Mouse (Mus musculus): ENCODE data around the gene Chka. TPM values are rescaled to one million over a fixed set of nuclear protein-coding genes. Genes with fewer than 3 reads are reported as not detected.

Chka gene
- polyA plus RNA-seq, 1 experiment from 2014 or later = 54.0 TPM

DNA sequence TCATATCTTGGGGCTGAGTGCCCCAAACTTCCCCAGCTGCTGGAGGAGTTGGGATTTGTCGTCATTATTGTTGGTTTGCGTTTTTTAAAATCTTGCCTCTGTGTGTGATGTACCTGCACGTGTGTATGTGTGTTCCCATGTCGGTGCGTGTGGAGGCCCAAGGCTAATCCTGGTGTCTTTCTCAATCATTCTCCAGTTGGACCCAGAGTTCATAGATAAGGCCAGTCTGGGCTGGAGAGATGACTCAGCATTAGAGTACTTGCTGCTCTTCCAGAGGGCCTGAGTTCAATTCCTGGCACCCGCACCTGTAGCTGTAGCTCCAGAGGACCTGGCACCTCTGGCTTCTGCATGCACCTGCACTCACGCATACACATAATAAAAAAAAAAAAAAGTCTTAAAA, 73.3 kb downstream of the Chka start:
- 92% methylated on average over 7 of the region's 7 CpGs for WGBS
- Histone ChIP-seq H3K9me3 (ENCODE audit: control insufficient read depth, low read length) (no peaks in the 10 kb centered on the region), H3K27ac (ENCODE audit: low read depth) (no peak overlapping the region), H3K27me3 (replicated peaks; ENCODE audit: control insufficient read depth, insufficient read depth, low read length) (no peaks in the 10 kb centered on the region), H3K36me3 (ENCODE audit: control insufficient read depth, insufficient read depth, low read length) (no peaks in the 10 kb centered on the region), H3K4me1 (replicated peaks; ENCODE audit: control insufficient read depth, insufficient read depth, low read length) (peaks cover 10% of the 10 kb centered on the region), H3K9ac (ENCODE audit: low read length) (no peak overlapping the region), H3K4me3 (ENCODE audit: low read depth, low read length) (no peak overlapping the region), H3K4me2 (ENCODE audit: low read length) (no peak overlapping the region)
- DNase-seq (ENCODE audit: low spot score) = no peak
- no peak for ATAC-seq (replicated peaks; ENCODE audit: low FRiP score, low TSS enrichment, low read depth)

DNA sequence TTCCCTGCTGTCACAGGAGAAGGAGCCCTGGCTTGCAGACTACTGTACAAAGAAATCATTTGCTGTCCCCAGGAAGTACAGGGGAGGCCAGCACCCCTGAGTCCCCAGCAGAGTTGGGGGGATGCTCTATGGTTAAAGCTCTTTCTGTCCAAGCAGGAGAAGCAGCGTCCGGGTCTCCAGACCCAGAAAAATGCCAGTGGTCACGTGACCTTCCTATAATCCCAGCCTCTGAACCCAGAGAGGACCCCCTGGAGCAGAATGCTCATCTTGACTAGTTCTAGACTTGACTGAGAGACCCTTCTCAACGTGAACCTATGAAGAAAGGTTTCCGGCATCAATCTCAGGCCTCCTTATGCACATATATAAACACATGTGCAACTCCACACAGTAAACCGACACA, 74.3 kb downstream of the Chka start:
- Histone ChIP-seq H3K4me2 (ENCODE audit: low read length) (no peak overlapping the region), H3K36me3 (ENCODE audit: control insufficient read depth, insufficient read depth, low read length) (no peaks in the 10 kb centered on the region), H3K27me3 (replicated peaks; ENCODE audit: control insufficient read depth, insufficient read depth, low read length) (no peaks in the 10 kb centered on the region), H3K4me1 (replicated peaks; ENCODE audit: control insufficient read depth, insufficient read depth, low read length) (peaks cover 10% of the 10 kb centered on the region), H3K9ac (ENCODE audit: low read length) (no peak overlapping the region), H3K4me3 (ENCODE audit: low read depth, low read length) (no peak overlapping the region), H3K9me3 (ENCODE audit: control insufficient read depth, low read length) (no peaks in the 10 kb centered on the region), H3K27ac (ENCODE audit: low read depth) (no peak overlapping the region)
- DNase-seq (ENCODE audit: low spot score) (no peak), ATAC-seq (replicated peaks; ENCODE audit: low FRiP score, low TSS enrichment, low read depth) (no peak)
- WGBS = 77% methylated on average over 6 of the region's 6 CpGs

DNA sequence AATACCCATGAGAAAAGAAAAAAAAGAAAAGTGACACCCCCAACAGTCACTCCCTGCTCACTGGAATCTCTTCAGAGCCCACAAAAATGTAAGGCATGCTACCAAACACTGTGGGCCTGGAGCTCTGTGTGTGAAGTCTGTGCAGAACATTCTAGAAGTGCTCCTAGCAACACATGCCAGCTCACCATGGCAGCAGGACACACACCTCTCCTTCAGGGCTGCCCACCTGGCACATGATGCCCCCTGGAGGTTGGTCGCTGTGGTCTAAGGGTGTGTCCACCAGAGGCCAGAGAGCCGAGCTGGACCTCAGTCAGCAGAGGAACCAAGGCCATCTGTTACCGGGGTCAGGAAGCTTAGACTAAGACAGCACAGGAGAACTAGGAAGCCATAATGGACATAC, 74.7 kb downstream of the Chka start:
- H3K9me3 ChIP-seq (ENCODE audit: control insufficient read depth, low read length) = no peaks in the 10 kb centered on the region
- H3K4me3 ChIP-seq (ENCODE audit: low read depth, low read length) = no peak overlapping the region
- no peak for ATAC-seq (replicated peaks; ENCODE audit: low FRiP score, low TSS enrichment, low read depth)
- no peak for DNase-seq (ENCODE audit: low spot score)
- H3K27me3 ChIP-seq (replicated peaks; ENCODE audit: control insufficient read depth, insufficient read depth, low read length) = no peaks in the 10 kb centered on the region
- H3K4me1 ChIP-seq (replicated peaks; ENCODE audit: control insufficient read depth, insufficient read depth, low read length) = peaks cover 10% of the 10 kb centered on the region
- no peak overlapping the region for H3K9ac ChIP-seq (ENCODE audit: low read length)
- H3K36me3 ChIP-seq (ENCODE audit: control insufficient read depth, insufficient read depth, low read length) = no peaks in the 10 kb centered on the region
- no peak overlapping the region for H3K4me2 ChIP-seq (ENCODE audit: low read length)
- no peak overlapping the region for H3K27ac ChIP-seq (ENCODE audit: low read depth)
- WGBS = 60% methylated on average over 3 of the region's 3 CpGs

DNA sequence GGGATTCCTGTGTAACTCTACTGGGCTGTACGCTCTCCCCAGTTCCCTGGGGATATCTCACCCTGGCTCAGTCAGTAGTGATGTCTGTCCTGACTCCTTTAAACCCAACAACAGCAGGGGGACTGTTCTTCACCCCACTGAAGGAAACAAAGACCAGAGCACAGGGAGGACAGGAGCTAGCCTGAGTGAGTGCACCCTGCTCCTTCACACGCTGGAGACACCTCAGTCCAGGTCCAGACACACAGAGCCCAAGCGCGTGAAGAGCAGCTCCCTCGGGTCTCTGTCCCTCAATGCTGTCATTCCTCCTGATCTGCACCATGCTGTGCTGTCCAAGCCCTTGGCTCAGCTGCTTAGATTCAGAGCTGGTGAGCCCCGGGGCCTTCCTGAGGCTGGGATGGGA, 75.1 kb downstream of the Chka start:
- H3K27me3 ChIP-seq (replicated peaks; ENCODE audit: control insufficient read depth, insufficient read depth, low read length) = no peaks in the 10 kb centered on the region
- H3K9me3 ChIP-seq (ENCODE audit: control insufficient read depth, low read length) = no peaks in the 10 kb centered on the region
- no peak overlapping the region for H3K27ac ChIP-seq (ENCODE audit: low read depth)
- no peaks in the 10 kb centered on the region for H3K36me3 ChIP-seq (ENCODE audit: control insufficient read depth, insufficient read depth, low read length)
- H3K9ac ChIP-seq (ENCODE audit: low read length) = no peak overlapping the region
- no peak for DNase-seq (ENCODE audit: low spot score)
- no peak overlapping the region for H3K4me3 ChIP-seq (ENCODE audit: low read depth, low read length)
- H3K4me1 ChIP-seq (replicated peaks; ENCODE audit: control insufficient read depth, insufficient read depth, low read length) = peaks cover 10% of the 10 kb centered on the region
- ATAC-seq (replicated peaks; ENCODE audit: low FRiP score, low TSS enrichment, low read depth) = no peak
- no peak overlapping the region for H3K4me2 ChIP-seq (ENCODE audit: low read length)
- 73% methylated on average over 6 of the region's 6 CpGs for WGBS

DNA sequence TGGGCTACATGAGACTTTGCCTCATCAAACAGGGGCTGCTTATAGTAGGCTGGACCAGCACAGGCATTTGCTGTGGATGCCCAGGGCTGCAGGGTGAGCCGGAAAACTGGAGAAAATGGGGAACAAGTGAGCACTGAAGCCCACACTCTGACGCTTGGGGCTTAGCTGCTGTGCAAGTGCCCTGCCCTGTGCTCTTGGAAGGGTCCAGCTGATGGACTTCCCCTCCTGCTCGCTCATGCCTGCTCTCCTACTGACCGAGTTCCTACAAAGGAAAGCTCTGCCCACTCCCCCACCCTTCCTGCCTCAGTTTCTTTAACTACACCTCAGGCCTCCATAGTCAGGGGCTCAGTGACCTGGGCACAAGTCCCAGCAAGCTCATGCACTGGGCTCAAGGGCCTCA, 76.4 kb downstream of the Chka start:
- no peaks in the 10 kb centered on the region for H3K36me3 ChIP-seq (ENCODE audit: control insufficient read depth, insufficient read depth, low read length)
- WGBS = 85% methylated on average over 4 of the region's 4 CpGs
- peaks cover 10% of the 10 kb centered on the region for H3K4me1 ChIP-seq (replicated peaks; ENCODE audit: control insufficient read depth, insufficient read depth, low read length)
- no peak overlapping the region for H3K9ac ChIP-seq (ENCODE audit: low read length)
- no peak overlapping the region for H3K27ac ChIP-seq (ENCODE audit: low read depth)
- ATAC-seq (replicated peaks; ENCODE audit: low FRiP score, low TSS enrichment, low read depth) = no peak
- DNase-seq (ENCODE audit: low spot score) = no peak
- no peaks in the 10 kb centered on the region for H3K27me3 ChIP-seq (replicated peaks; ENCODE audit: control insufficient read depth, insufficient read depth, low read length)
- H3K4me2 ChIP-seq (ENCODE audit: low read length) = no peak overlapping the region
- H3K4me3 ChIP-seq (ENCODE audit: low read depth, low read length) = no peak overlapping the region
- H3K9me3 ChIP-seq (ENCODE audit: control insufficient read depth, low read length) = no peaks in the 10 kb centered on the region

DNA sequence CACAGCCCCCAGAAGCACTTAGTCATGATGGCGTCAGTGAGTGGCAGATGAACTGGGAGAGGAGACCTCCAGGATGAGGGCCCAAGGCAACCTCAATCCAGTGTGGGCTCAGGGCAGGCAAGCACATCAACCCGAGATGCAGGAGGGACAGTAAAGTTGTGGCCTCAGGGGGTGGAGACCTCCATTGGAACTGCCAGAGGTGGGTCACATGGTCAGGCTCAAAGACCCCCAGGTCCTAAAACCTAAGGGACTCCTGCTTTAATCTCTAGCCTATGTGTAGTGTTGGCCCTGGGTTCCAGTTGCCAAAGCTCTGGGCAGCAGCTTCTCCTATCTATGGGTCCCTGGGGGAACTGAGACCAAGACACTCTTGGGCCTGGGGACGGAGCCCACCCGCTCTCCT, 77.2 kb downstream of the Chka start:
- Histone ChIP-seq H3K4me2 (ENCODE audit: low read length) (no peak overlapping the region), H3K4me3 (ENCODE audit: low read depth, low read length) (no peak overlapping the region), H3K27ac (ENCODE audit: low read depth) (peak overlapping the region; percentile 11; the same call in 1 of the 2 replicates), H3K4me1 (replicated peaks; ENCODE audit: control insufficient read depth, insufficient read depth, low read length) (peaks cover 10% of the 10 kb centered on the region), H3K36me3 (ENCODE audit: control insufficient read depth, insufficient read depth, low read length) (no peaks in the 10 kb centered on the region), H3K9ac (ENCODE audit: low read length) (no peak overlapping the region), H3K27me3 (replicated peaks; ENCODE audit: control insufficient read depth, insufficient read depth, low read length) (no peaks in the 10 kb centered on the region), H3K9me3 (ENCODE audit: control insufficient read depth, low read length) (no peaks in the 10 kb centered on the region)
- WGBS = 80% methylated on average over 4 of the region's 4 CpGs
- ATAC-seq (replicated peaks; ENCODE audit: low FRiP score, low TSS enrichment, low read depth) = no peak
- DNase-seq (ENCODE audit: low spot score) = no peak

DNA sequence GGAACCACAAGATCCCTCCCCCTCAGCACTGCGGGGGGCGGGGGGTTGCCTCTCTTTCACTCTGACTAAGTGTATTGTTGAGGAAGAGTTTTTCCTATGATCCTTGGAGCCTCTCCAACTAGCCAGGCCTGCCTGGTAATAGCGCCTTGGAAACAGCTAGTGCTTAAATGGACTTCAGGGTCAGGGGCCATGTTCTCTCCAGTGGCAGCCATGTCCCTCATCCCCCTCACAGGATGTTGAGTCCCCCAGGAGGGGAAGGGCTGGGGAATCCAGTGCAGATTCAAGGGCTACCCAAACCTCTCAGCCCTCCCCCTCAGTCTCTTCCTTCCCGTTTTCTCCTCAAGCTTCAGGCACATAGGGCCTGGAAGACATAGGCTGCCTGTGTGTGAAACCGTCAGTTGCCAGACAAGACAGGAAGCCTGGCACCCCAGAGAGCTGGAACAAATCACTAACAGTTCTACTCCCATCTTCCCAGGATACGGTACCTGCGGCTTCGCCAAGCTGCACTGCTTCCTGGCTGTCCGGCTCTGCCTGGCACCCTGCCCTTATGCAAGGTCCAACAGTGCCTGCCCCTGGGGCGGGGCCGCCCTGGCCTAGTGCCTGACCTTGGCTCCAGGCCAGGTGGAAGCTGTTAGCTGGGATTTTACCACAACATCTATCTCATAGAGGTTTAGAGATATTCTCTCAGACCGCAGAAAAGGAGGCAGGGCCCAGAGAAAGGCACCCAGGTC, 77.8 kb downstream of the Chka start, which contains the start of gene Aldh3b1:
TSS of gene Aldh3b1 (minus strand) at position 598 of the 731 bp plus-strand sequence.
- WGBS = 49% methylated on average over 12 of the region's 12 CpGs
- ATAC-seq (replicated peaks; ENCODE audit: low FRiP score, low TSS enrichment, low read depth) = no peak
- no peak within 1 kb of the TSS; the same call in 1 of the 2 replicates for H3K4me2 ChIP-seq (ENCODE audit: low read length)

DNA sequence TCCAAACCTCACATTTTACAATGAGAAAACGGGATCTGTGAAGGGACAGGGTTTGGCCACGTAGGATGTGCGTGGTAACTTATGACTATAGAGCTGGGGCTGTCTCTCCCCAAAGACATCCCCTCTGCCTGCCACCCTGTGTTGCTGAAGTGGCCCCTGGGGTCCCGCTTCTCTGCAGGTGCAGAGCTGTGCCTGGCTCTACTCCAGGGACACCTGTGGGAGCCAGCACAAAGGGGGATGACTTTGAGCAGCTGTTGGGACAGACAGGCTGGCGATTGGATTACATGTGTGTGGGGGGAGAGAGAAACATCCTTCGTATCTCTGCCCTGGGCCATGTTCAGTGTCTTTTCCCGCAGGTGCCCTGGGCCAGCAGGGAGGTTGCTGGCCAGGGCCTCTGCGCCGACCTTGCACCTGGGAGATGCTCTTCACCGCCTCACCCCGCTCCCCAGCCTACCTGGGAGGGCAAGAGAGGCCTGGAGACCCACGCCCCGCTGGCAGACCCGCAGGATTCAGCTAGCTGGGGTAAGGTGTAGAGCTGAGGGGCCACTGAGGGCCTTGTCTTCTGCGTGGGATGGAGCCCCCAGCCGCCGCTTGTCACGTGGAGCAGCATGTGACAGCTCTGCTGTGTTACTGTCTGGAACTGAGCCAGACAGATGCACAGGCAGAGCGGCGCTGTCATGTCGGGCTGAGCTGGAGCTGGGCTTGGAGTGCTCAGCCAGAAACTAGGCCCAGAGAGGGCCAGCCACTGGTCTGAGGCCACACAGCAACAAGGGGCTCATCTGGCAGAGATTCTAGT, 78.9 kb downstream of the Chka start:
- no peaks in the 10 kb centered on the region for H3K27me3 ChIP-seq (replicated peaks; ENCODE audit: control insufficient read depth, insufficient read depth, low read length)

More for the DNA sequence above, 77.8 kb downstream of the Chka start, which contains the start of gene Aldh3b1:
- Histone ChIP-seq H3K9me3 (ENCODE audit: control insufficient read depth, low read length) (no peaks in the 10 kb centered on the region), H3K4me1 (replicated peaks; ENCODE audit: control insufficient read depth, insufficient read depth, low read length) (peaks cover 10% of the 10 kb centered on the region), H3K36me3 (ENCODE audit: control insufficient read depth, insufficient read depth, low read length) (no peaks in the 10 kb centered on the region), H3K27ac (ENCODE audit: low read depth) (peak within 1 kb of the TSS; percentile 59), H3K27me3 (replicated peaks; ENCODE audit: control insufficient read depth, insufficient read depth, low read length) (no peaks in the 10 kb centered on the region), H3K4me3 (ENCODE audit: low read depth, low read length) (no peak within 1 kb of the TSS), H3K9ac (ENCODE audit: low read length) (0 out of 2 replicates have a peak within 1 kb of the TSS, but pooled peaks have one; percentile 16)
- peak; percentile 68 for DNase-seq (ENCODE audit: low spot score)

More for the DNA sequence above, 78.9 kb downstream of the Chka start:
- no peak overlapping the region for H3K9ac ChIP-seq (ENCODE audit: low read length)
- DNase-seq (ENCODE audit: low spot score) (no peak), ATAC-seq (replicated peaks; ENCODE audit: low FRiP score, low TSS enrichment, low read depth) (no peak)
- WGBS = 72% methylated on average over 21 of the region's 21 CpGs
- no peak overlapping the region for H3K27ac ChIP-seq (ENCODE audit: low read depth)
- no peak overlapping the region for H3K4me2 ChIP-seq (ENCODE audit: low read length)
- H3K36me3 ChIP-seq (ENCODE audit: control insufficient read depth, insufficient read depth, low read length) = no peaks in the 10 kb centered on the region
- H3K4me3 ChIP-seq (ENCODE audit: low read depth, low read length) = no peak overlapping the region
- peaks cover 15% of the 10 kb centered on the region for H3K4me1 ChIP-seq (replicated peaks; ENCODE audit: control insufficient read depth, insufficient read depth, low read length)
- no peaks in the 10 kb centered on the region for H3K9me3 ChIP-seq (ENCODE audit: control insufficient read depth, low read length)

Measured in intestine, embryonic 14.5 days (tissue).